Mouse (Mus musculus) liver, embryonic 12.5 days (tissue): ENCODE measurements around the gene Rad23a. TPM values are rescaled to one million over a fixed set of nuclear protein-coding genes. Genes with fewer than 3 reads are reported as not detected.
A peak's percentile ranks its signal among the peaks of the same experiment; 100 is the strongest.

Experiments
- ATAC-seq: fragments of 200-750 bp; cut with Nextera tagmentation; 2 replicates; pipeline ENCODE4 v1.8.0; 2017; ENCODE audit warnings: moderate number of reproducible peaks, mild to moderate bottlenecking, moderate library complexity
- H3K27ac ChIP-seq: fragments of 300-500 bp; sonication (generic); 2 replicates; pipeline ENCODE4 v1.5.1; 2016; ENCODE audit warnings: mild to moderate bottlenecking
- H3K27me3 ChIP-seq: fragments of 300-500 bp; sonication (generic); replicated peaks from 2 replicates; pipeline ENCODE4 v1.6.1; 2016; ENCODE audit warnings: mild to moderate bottlenecking, moderate library complexity
- H3K36me3 ChIP-seq: fragments of 300-500 bp; sonication (generic); 2 replicates; pipeline ENCODE4 v1.6.1; 2016; ENCODE audit warnings: mild to moderate bottlenecking, moderate library complexity
- H3K4me1 ChIP-seq: fragments of 300-500 bp; sonication (generic); 2 replicates; pipeline ENCODE4 v1.6.1; 2016
- H3K4me2 ChIP-seq: fragments of 300-500 bp; sonication (generic); 2 replicates; pipeline ENCODE4 v1.6.1; 2016; ENCODE audit warnings: mild to moderate bottlenecking, moderate library complexity
- H3K4me3 ChIP-seq: fragments of 300-500 bp; sonication (generic); 2 replicates; pipeline ENCODE4 v1.5.1; 2016; ENCODE audit warnings: mild to moderate bottlenecking, moderate library complexity
- H3K9ac ChIP-seq: fragments of 300-500 bp; sonication (generic); 2 replicates; pipeline ENCODE4 v1.6.1; 2016; ENCODE audit warnings: mild to moderate bottlenecking, moderate library complexity
- H3K9me3 ChIP-seq: fragments of 300-500 bp; sonication (generic); replicated peaks from 2 replicates; pipeline ENCODE4 v1.6.1; 2016; ENCODE audit warnings: mild to moderate bottlenecking, moderate library complexity
- whole genome bisulfite sequencing: fragments of 180-500 bp; shearing (Covaris S2); methylation state at CpG from one replicate; pipeline ENCODE4 v1.1.7; 2016; ENCODE audit not compliant: insufficient replicate concordance; 5-methylcytosine and 5-hydroxymethylcytosine counted together
- polyA plus RNA-seq: library from polyadenylated mRNA; unstranded; fragments of >200 nt; fragmentation: Nextera tagmentation; extraction: Ambion mirVana; gene quantifications from 2 replicates; pipeline ENCODE4 v1.2.1, GENCODE M21; 2016

Gene Rad23a
- polyA plus RNA-seq, 1 experiment from 2014 or later, result 274 TPM

DNA sequence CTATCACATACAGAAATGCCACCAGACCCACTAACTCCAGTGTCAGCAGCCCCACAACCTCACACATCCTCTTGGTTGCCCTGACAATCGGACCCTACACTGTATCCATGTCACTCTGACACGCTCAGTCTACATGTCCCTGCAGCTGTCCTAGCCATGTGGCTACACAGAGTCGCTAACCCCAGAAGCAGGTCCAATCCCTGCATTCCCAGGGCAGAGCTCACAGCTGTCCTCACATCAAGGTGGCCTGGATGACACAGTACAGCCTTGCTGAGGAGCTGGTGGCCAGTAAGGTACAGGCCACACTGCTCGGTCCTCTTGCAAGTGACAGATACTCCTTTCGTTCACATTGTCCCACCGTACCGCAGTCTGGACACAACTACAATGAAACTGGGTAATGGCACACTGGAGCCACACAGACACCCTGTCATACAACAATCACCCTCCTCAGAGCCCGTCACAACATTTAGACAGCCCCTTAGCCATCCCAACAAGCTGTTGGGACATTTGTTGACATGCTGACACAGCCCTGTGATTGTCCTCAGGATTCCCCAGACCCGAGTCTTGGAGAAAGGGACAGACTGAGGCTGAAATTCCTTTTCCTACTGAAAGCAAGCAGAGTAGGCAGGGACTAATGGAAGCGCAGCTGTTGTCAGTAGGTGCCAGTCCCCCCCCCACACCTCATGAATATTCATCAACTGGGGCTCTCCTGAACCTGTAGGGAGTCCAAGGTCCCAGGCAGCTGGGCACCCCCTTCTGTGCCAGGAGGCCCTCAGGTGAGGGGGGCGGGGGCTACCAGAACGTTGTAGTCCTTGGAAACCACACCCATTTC is 31.1 kb downstream of the Rad23a start:
- Histone ChIP-seq H3K4me3 (no peak overlapping the region), H3K27ac (no peak overlapping the region), H3K9me3 (peaks cover 5% of the 10 kb centered on the region; the same call in 1 of the 2 replicates), H3K4me2 (no peak overlapping the region), H3K4me1 (peaks cover 36% of the 10 kb centered on the region), H3K27me3 (peaks cover 80% of the 10 kb centered on the region), H3K36me3 (no peaks in the 10 kb centered on the region), H3K9ac (no peak overlapping the region)
- WGBS, result 62% methylated on average over 12 of the region's 12 CpGs
- ATAC-seq, result no peak

DNA sequence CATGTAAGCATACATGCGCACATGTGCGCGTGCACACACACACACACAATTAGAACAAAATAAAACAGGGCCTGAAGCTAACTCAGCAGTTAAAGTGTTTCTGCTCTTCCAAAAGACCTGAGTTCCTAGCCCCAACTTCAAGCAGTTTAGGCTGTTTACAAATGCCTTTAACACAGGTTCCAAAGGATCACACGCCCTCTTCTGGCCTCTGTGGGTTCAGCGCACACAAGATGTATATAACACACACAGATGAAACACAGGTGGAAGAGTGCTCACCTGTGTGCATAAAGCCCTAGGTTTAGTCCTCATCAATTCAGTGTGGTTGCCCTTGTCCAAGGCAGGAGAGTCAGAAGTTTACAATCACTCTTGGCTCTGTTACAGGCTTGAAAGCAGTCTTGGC is 34.4 kb downstream of the Rad23a start:
- Histone ChIP-seq H3K4me3 (no peak overlapping the region), H3K27me3 (peaks cover 86% of the 10 kb centered on the region), H3K27ac (no peak overlapping the region), H3K9ac (no peak overlapping the region), H3K9me3 (peaks cover 5% of the 10 kb centered on the region; the same call in 1 of the 2 replicates), H3K36me3 (no peaks in the 10 kb centered on the region), H3K4me2 (no peak overlapping the region), H3K4me1 (peaks cover 30% of the 10 kb centered on the region)
- no peak for ATAC-seq
- WGBS, result 85% methylated on average over 5 of the region's 5 CpGs

DNA sequence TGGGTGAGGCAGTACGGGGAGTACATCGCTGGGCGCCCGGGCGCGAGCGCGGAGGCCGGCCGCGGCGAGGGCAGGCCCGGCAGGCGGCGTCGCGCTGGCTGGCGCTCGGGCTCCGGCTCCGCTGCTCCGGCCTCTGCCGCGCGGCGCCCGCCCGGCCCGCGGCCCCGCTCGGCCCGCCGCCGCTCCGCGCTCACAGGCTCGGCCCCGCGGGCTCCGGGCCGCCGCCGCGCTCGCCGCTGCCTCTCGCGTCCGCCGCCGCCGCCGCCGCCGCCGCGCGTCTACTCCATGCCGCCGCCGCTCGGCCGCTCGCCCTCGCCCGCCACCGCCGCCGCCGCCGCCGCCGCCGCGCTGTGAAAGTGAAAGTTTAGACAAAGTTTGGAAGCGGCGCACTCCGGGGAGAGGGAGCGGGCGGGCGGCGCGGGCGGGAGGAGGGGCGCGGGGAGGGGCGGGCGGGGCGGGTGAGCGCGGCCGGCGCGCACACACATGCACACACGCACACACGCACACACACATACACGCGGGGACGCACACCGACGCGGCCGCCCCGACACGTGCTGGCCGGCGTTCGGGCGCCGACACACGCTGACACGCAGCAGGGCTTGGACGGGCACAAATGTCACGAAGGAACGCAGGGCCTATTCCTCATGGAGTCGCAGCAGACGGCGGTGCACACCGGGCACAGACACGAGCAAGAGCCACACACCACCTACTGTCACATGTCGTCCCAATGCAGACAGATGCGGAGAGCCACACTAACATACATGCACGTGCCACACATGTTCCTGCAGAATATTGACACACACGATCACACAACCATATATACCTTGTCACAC is 40.2 kb downstream of the Rad23a start, which contains the start of gene Nfix:
Gene Nfix (minus strand): TSS at position 346 of the 833 bp plus-strand sequence.
- WGBS, result 2% methylated on average over 46 of the region's 125 CpGs
- Histone ChIP-seq H3K9ac (peak within 1 kb of the TSS; percentile 73), H3K4me3 (peak within 1 kb of the TSS; percentile 67), H3K4me2 (peak within 1 kb of the TSS; percentile 89), H3K36me3 (no peaks in the 10 kb centered on the region), H3K27ac (no peak within 1 kb of the TSS), H3K9me3 (no peaks in the 10 kb centered on the region), H3K27me3 (peaks cover 98% of the 10 kb centered on the region), H3K4me1 (peaks cover 27% of the 10 kb centered on the region)
- peak; percentile 10 for ATAC-seq

DNA sequence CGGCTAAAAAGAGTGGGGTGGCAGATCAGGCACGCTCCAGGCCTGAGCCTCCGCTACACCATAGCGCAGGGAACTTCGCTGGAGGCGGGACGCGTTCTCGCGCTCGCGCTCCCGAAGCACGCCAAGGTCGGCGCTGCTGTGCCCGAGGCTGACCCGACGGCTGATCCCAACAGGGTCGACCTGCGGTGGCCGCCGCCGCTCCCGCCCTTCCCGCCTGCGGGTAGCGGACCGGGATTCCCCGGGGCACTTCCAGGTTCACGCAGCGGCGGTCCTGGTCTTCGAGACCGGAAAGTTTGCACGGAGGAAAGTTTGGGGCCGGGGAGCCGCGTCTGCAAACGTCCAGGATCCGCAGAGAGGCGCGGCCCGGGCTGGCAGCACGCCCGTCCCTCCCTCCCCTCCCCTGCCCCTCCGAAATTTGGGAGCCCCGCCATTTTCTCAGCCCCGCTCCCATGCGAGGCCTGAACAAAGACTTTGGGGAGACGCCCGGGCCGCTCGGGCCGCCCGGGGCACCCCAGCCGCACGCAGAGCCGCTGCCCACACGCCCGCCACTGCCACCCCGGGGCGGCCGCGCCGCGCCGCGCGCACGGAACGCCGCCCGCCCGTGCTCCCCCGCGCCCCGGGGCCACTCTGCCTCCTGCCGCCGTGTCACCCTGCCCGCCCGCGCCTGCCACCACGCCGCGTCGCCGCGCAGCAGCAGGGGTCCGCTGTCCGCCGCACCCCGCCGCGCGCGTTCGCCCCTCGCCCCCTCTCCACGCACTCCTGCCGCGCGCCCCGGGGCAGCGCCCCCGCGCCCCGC is 41.1 kb downstream of the Rad23a start:
- H3K9me3 ChIP-seq, result no peaks in the 10 kb centered on the region
- peak overlapping the region; percentile 67 for H3K4me3 ChIP-seq
- peaks cover 98% of the 10 kb centered on the region for H3K27me3 ChIP-seq
- H3K4me1 ChIP-seq, result peaks cover 27% of the 10 kb centered on the region
- no peaks in the 10 kb centered on the region for H3K36me3 ChIP-seq
- peak overlapping the region; percentile 87 for H3K4me2 ChIP-seq
- H3K9ac ChIP-seq, result peak overlapping the region; percentile 65
- ATAC-seq, result peak; percentile 35
- H3K27ac ChIP-seq, result no peak overlapping the region
- WGBS, result 1% methylated on average over 98 of the region's 108 CpGs

DNA sequence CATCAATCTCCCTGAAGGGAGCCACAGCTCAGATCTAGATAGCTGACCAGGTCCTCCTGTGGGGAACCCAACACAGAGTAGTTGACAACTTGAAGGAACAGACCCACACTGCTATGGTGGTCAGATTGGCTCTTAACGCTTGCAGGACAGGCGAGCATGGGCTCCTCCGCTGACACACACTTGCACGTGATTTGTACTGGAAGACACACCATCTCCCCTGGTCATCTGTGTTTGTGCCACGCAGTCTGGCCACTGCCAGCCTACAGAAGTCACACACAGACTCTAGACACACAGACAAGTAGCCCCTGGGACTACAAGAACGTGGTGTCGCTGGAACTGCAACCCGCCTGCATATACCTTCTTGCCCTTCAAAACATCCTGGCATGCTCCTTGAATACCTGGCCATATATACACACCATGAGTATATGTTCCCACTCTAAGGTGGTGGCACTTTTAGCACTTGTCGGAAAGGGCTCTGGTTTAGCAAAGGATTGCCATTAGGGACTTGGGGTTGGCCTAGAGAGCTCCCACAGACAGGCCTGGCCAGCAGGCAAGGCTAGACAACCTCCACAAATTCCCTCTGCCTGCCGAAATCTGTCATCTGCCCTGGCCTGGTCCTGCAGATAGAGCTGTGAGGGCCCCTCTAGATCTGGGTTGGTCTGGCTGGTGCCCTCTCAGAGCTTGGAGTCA is 41.9 kb downstream of the Rad23a start:
- H3K27ac ChIP-seq, result no peak overlapping the region
- H3K4me2 ChIP-seq, result peak overlapping the region; percentile 87
- H3K9me3 ChIP-seq, result no peaks in the 10 kb centered on the region
- H3K27me3 ChIP-seq, result peaks cover 98% of the 10 kb centered on the region
- no peaks in the 10 kb centered on the region for H3K36me3 ChIP-seq
- peak overlapping the region; percentile 65 for H3K9ac ChIP-seq
- 50% methylated on average over 10 of the region's 10 CpGs for WGBS
- H3K4me3 ChIP-seq, result peak overlapping the region; percentile 67
- ATAC-seq, result no peak; the same call in 1 of the 2 replicates
- peaks cover 33% of the 10 kb centered on the region for H3K4me1 ChIP-seq

DNA sequence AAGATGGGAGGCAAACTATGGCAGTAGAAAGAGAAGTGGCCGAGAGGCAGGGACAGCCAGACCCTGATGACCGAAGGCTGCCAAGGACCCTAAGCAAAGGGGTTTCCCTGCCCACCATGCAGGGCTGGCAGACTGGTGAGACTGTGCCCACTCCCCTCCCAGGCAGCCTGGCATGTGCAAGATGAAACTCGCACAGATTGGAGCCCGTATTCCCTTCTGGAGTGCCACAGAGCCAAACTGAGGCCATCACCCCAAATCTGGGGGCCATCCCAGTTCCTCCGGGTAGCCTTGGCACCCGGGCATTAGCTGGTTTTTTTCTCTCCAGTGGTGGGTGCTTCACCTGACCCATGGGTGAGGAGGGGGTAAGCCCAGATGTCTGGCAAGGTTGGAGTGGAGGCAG is 42.5 kb downstream of the Rad23a start:
- Histone ChIP-seq H3K9ac (no peak overlapping the region), H3K9me3 (no peaks in the 10 kb centered on the region), H3K36me3 (no peaks in the 10 kb centered on the region), H3K27ac (no peak overlapping the region), H3K4me2 (no peak overlapping the region), H3K4me3 (no peak overlapping the region), H3K4me1 (peaks cover 37% of the 10 kb centered on the region), H3K27me3 (peaks cover 98% of the 10 kb centered on the region)
- no peak for ATAC-seq
- WGBS, result 71% methylated on average over 6 of the region's 6 CpGs

DNA sequence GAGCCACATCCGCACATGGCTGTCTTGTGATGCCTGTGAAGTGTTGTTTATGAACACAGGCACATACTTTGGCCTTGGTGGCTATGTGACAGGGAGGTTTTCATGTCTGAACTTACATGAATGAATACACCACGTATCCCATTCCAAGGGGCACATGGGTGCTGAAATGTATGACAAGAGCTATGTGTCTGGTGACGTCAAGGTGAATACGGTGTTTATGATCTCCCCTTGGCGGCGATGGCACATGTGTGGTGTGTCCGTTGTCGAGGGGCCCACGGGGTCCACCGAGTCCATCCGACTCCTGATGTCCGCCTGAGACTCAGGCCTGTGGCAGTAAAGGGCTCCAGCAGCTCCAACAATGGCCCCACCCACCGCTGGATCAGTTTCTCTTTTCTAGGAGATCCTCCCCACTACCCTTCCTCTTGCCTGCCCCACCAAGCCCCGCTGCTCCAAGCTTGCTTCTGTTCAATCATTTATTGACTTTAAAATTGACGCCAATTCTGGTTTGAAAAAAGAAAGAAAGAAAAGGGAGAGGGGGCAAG is 43.1 kb downstream of the Rad23a start:
- H3K4me1 ChIP-seq, result peaks cover 37% of the 10 kb centered on the region
- no peak for ATAC-seq
- H3K9ac ChIP-seq, result no peak overlapping the region
- H3K27me3 ChIP-seq, result peaks cover 98% of the 10 kb centered on the region
- H3K27ac ChIP-seq, result no peak overlapping the region
- H3K4me3 ChIP-seq, result no peak overlapping the region
- WGBS, result 75% methylated on average over 15 of the region's 15 CpGs
- no peak overlapping the region for H3K4me2 ChIP-seq
- H3K36me3 ChIP-seq, result no peaks in the 10 kb centered on the region
- no peaks in the 10 kb centered on the region for H3K9me3 ChIP-seq

DNA sequence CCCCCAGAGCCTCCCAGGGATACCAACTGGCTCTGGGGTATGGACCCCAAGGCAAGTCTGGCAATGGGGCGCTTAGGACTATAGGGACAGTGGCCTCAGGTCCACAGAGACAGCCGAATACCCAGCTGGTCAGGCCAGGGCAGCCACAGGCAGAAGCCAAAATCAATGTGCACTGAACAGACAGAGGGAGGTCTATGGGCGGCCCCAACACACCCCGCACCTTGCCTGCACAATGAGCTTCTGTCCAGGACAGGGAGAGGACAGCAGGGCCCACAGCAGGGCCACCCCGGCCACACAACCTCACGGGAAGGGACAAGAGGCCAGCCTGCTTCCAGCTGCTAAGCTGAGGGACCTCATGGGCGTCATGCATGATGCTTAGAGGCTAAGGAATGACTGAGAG is 46.0 kb downstream of the Rad23a start:
- Histone ChIP-seq H3K36me3 (no peaks in the 10 kb centered on the region), H3K27me3 (peaks cover 98% of the 10 kb centered on the region), H3K4me2 (no peak overlapping the region), H3K4me3 (no peak overlapping the region), H3K4me1 (peaks cover 23% of the 10 kb centered on the region), H3K9me3 (no peaks in the 10 kb centered on the region), H3K27ac (no peak overlapping the region), H3K9ac (no peak overlapping the region)
- WGBS, result 64% methylated on average over 7 of the region's 7 CpGs
- no peak for ATAC-seq

DNA sequence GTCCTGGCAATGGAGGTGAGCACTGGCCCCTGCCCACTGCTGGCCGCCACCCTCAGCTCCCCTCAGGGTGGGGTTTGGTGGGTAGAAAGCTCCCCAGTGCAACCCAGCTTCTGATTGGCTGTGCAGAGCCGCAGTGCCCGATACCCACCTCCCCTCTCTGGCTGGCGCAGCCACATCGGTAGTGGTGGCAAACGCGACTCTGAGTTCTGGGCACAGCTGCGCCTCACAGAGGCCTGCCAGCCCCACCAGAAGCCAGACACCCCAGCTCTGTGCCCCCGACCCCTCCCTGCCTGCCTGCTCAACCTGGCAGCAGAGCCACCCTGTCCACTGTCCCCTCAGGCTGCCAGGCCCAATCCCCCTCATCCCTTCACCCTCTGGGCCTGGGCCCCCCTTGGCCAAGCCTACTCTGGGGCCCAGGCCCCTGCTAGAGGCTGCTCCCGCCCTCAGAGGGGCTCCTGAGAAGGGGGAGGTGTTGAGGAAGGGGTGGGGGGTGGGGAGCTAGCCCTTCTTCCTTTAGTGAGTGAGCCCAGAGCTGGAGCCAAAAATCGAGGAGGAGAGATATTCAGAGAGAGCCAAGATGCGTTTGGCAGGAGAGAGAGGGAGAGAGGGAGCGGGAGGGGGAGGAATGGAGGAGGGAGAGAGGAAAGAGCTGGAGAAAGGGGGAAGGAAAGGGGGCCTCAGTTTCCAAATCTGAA is 46.5 kb downstream of the Rad23a start:
- peaks cover 18% of the 10 kb centered on the region for H3K4me1 ChIP-seq
- H3K27ac ChIP-seq, result no peak overlapping the region
- no peak overlapping the region for H3K4me2 ChIP-seq
- no peaks in the 10 kb centered on the region for H3K36me3 ChIP-seq
- no peak for ATAC-seq
- peaks cover 98% of the 10 kb centered on the region for H3K27me3 ChIP-seq
- WGBS, result 50% methylated on average over 13 of the region's 13 CpGs
- no peak overlapping the region for H3K9ac ChIP-seq
- no peaks in the 10 kb centered on the region for H3K9me3 ChIP-seq
- H3K4me3 ChIP-seq, result no peak overlapping the region

DNA sequence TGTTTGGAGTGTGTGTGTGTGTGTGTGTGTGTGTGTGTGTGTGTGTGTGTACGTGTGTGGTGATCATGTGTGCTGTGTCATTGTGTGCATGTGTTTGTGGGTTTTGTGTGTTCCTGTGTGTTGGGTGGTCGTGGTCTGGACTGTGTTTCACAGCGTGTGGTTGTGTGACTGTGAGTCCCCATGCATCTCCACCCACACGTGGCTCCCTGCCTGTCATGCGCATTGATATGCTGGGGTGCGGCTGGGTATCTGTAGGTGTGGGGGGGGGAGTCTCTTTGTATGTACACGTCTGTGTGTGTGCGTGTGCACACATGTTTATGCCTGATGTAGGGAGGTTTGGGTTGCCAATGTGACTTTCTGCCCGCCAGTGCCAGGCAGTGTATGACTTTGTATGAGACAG is 47.3 kb downstream of the Rad23a start:
- ATAC-seq, result no peak
- 73% methylated on average over 9 of the region's 9 CpGs for WGBS
- Histone ChIP-seq H3K9ac (no peak overlapping the region), H3K36me3 (no peaks in the 10 kb centered on the region), H3K27ac (no peak overlapping the region), H3K4me1 (0 out of 2 replicates have a peak, but pooled peaks cover 12% of the 10 kb centered on the region), H3K4me3 (no peak overlapping the region), H3K27me3 (peaks cover 98% of the 10 kb centered on the region), H3K9me3 (no peaks in the 10 kb centered on the region), H3K4me2 (no peak overlapping the region)
